Mouse (Mus musculus): Measurements from ENCODE around the gene Dmpk. TPM values are rescaled to one million over a fixed set of nuclear protein-coding genes. Genes with fewer than 3 reads are reported as not detected.

Gene Dmpk
- polyA plus RNA-seq, 1 experiment from 2014 or later: 13.9 TPM

GRCm38 (mm10) chr7:19088813-19089212, 5.2 kb downstream of the Dmpk start:
- Histone ChIP-seq H3K27ac (ENCODE audit: low read depth, low read length) (no peak overlapping the region), H3K4me2 (no peak overlapping the region), H3K9ac (ENCODE audit: low read depth, low read length) (no peak overlapping the region), H3K4me3 (ENCODE audit: low read depth, low read length) (no peak overlapping the region), H3K4me1 (replicated peaks; ENCODE audit: control insufficient read depth, insufficient read depth, low read length) (peaks cover 39% of the 10 kb centered on the region), H3K27me3 (replicated peaks; ENCODE audit: control insufficient read depth, insufficient read depth, low read length) (peaks cover 49% of the 10 kb centered on the region), H3K9me3 (ENCODE audit: control insufficient read depth, low read length) (no peaks in the 10 kb centered on the region), H3K36me3 (ENCODE audit: control insufficient read depth, insufficient read depth, low read length) (peaks cover 8% of the 10 kb centered on the region; the same call in 1 of the 2 replicates)
- 31% methylated on average over 10 of the region's 10 CpGs for WGBS
- peak; percentile 69 for DNase-seq (ENCODE audit: low spot score)
- no peak for ATAC-seq (replicated peaks; ENCODE audit: low FRiP score)

- DNase-seq (ENCODE audit: low spot score) (no peak), ATAC-seq (replicated peaks; ENCODE audit: low FRiP score) (no peak)
- Histone ChIP-seq H3K4me2 (peak overlapping the region; percentile 95), H3K9ac (ENCODE audit: low read depth, low read length) (no peak overlapping the region), H3K27me3 (replicated peaks; ENCODE audit: control insufficient read depth, insufficient read depth, low read length) (peaks cover 63% of the 10 kb centered on the region), H3K36me3 (ENCODE audit: control insufficient read depth, insufficient read depth, low read length) (peaks cover 10% of the 10 kb centered on the region; the same call in 1 of the 2 replicates), H3K9me3 (ENCODE audit: control insufficient read depth, low read length) (no peaks in the 10 kb centered on the region), H3K4me1 (replicated peaks; ENCODE audit: control insufficient read depth, insufficient read depth, low read length) (peaks cover 32% of the 10 kb centered on the region), H3K27ac (ENCODE audit: low read depth, low read length) (no peak overlapping the region), H3K4me3 (ENCODE audit: low read depth, low read length) (peak overlapping the region; percentile 66)
- 28% methylated on average over 17 of the region's 17 CpGs for WGBS
Observed at GRCm38 (mm10) chr7:19091913-19092312, 8.3 kb downstream of the Dmpk start.

GRCm38 (mm10) chr7:19092381-19093173, 8.9 kb downstream of the Dmpk start:
- WGBS: 7% methylated on average over 38 of the region's 38 CpGs

GRCm38 (mm10) chr7:19093174-19093521, 9.5 kb downstream of the Dmpk start:
- peaks cover 38% of the 10 kb centered on the region for H3K4me1 ChIP-seq (replicated peaks; ENCODE audit: control insufficient read depth, insufficient read depth, low read length)
- H3K27me3 ChIP-seq (replicated peaks; ENCODE audit: control insufficient read depth, insufficient read depth, low read length): peaks cover 65% of the 10 kb centered on the region

More at GRCm38 (mm10) chr7:19092381-19093173, 8.9 kb downstream of the Dmpk start:
- peak overlapping the region; percentile 63 for H3K9ac ChIP-seq (ENCODE audit: low read depth, low read length)
- no peaks in the 10 kb centered on the region for H3K9me3 ChIP-seq (ENCODE audit: control insufficient read depth, low read length)
- peak overlapping the region; percentile 66 for H3K4me3 ChIP-seq (ENCODE audit: low read depth, low read length)
- H3K36me3 ChIP-seq (ENCODE audit: control insufficient read depth, insufficient read depth, low read length): peaks cover 8% of the 10 kb centered on the region; the same call in 1 of the 2 replicates
- H3K4me2 ChIP-seq: peak overlapping the region; percentile 95
- peaks cover 63% of the 10 kb centered on the region for H3K27me3 ChIP-seq (replicated peaks; ENCODE audit: control insufficient read depth, insufficient read depth, low read length)
- DNase-seq (ENCODE audit: low spot score): peak; percentile 72
- peaks cover 38% of the 10 kb centered on the region for H3K4me1 ChIP-seq (replicated peaks; ENCODE audit: control insufficient read depth, insufficient read depth, low read length)
- peak overlapping the region; percentile 60; the same call in 1 of the 2 replicates for H3K27ac ChIP-seq (ENCODE audit: low read depth, low read length)
- ATAC-seq (replicated peaks; ENCODE audit: low FRiP score): peak; percentile 37

GRCm38 (mm10) chr7:19093537-19094385, 10.1 kb downstream of the Dmpk start:
- peaks cover 35% of the 10 kb centered on the region for H3K4me1 ChIP-seq (replicated peaks; ENCODE audit: control insufficient read depth, insufficient read depth, low read length)
- H3K4me3 ChIP-seq (ENCODE audit: low read depth, low read length): peak overlapping the region; percentile 66
- H3K27me3 ChIP-seq (replicated peaks; ENCODE audit: control insufficient read depth, insufficient read depth, low read length): peaks cover 67% of the 10 kb centered on the region
- H3K36me3 ChIP-seq (ENCODE audit: control insufficient read depth, insufficient read depth, low read length): peaks cover 8% of the 10 kb centered on the region; the same call in 1 of the 2 replicates
- H3K4me2 ChIP-seq: peak overlapping the region; percentile 95
- peak overlapping the region; percentile 83 for H3K27ac ChIP-seq (ENCODE audit: low read depth, low read length)
- ATAC-seq (replicated peaks; ENCODE audit: low FRiP score) (peak; percentile 84), DNase-seq (ENCODE audit: low spot score) (peak; percentile 95)
- H3K9ac ChIP-seq (ENCODE audit: low read depth, low read length): peak overlapping the region; percentile 76
- WGBS: under 1% methylated on average over 45 of the region's 45 CpGs
- H3K9me3 ChIP-seq (ENCODE audit: control insufficient read depth, low read length): no peaks in the 10 kb centered on the region

More at GRCm38 (mm10) chr7:19093174-19093521, 9.5 kb downstream of the Dmpk start:
- H3K36me3 ChIP-seq (ENCODE audit: control insufficient read depth, insufficient read depth, low read length): peaks cover 8% of the 10 kb centered on the region; the same call in 1 of the 2 replicates
- DNase-seq (ENCODE audit: low spot score): peak; percentile 86
- H3K4me3 ChIP-seq (ENCODE audit: low read depth, low read length): peak overlapping the region; percentile 66
- peak overlapping the region; percentile 60; the same call in 1 of the 2 replicates for H3K27ac ChIP-seq (ENCODE audit: low read depth, low read length)
- peak; percentile 73 for ATAC-seq (replicated peaks; ENCODE audit: low FRiP score)
- H3K9ac ChIP-seq (ENCODE audit: low read depth, low read length): peak overlapping the region; percentile 63
- peak overlapping the region; percentile 95 for H3K4me2 ChIP-seq
- 2% methylated on average over 15 of the region's 15 CpGs for WGBS
- no peaks in the 10 kb centered on the region for H3K9me3 ChIP-seq (ENCODE audit: control insufficient read depth, low read length)

GRCm38 (mm10) chr7:19094471-19094825, 10.8 kb downstream of the Dmpk start, which contains the start of gene Six5:
Gene Six5, plus strand, starts transcription at chr7:19094594.
- WGBS: 1% methylated on average over 29 of the region's 36 CpGs
- DNase-seq (ENCODE audit: low spot score): no peak
- Histone ChIP-seq H3K9ac (ENCODE audit: low read depth, low read length) (peak within 1 kb of the TSS; percentile 76), H3K4me2 (peak within 1 kb of the TSS; percentile 95), H3K4me1 (replicated peaks; ENCODE audit: control insufficient read depth, insufficient read depth, low read length) (peaks cover 35% of the 10 kb centered on the region), H3K27me3 (replicated peaks; ENCODE audit: control insufficient read depth, insufficient read depth, low read length) (peaks cover 72% of the 10 kb centered on the region), H3K27ac (ENCODE audit: low read depth, low read length) (peak within 1 kb of the TSS; percentile 83), H3K4me3 (ENCODE audit: low read depth, low read length) (peak within 1 kb of the TSS; percentile 66), H3K9me3 (ENCODE audit: control insufficient read depth, low read length) (no peaks in the 10 kb centered on the region), H3K36me3 (ENCODE audit: control insufficient read depth, insufficient read depth, low read length) (peaks cover 8% of the 10 kb centered on the region; the same call in 1 of the 2 replicates)
- ATAC-seq (replicated peaks; ENCODE audit: low FRiP score): no peak

GRCm38 (mm10) chr7:19094826-19095750, 11.4 kb downstream of the Dmpk start:
- peak overlapping the region; percentile 66 for H3K4me3 ChIP-seq (ENCODE audit: low read depth, low read length)
- peak overlapping the region; percentile 95 for H3K4me2 ChIP-seq
- H3K9ac ChIP-seq (ENCODE audit: low read depth, low read length): peak overlapping the region; percentile 76
- no peaks in the 10 kb centered on the region for H3K9me3 ChIP-seq (ENCODE audit: control insufficient read depth, low read length)
- peaks cover 8% of the 10 kb centered on the region; the same call in 1 of the 2 replicates for H3K36me3 ChIP-seq (ENCODE audit: control insufficient read depth, insufficient read depth, low read length)
- DNase-seq (ENCODE audit: low spot score) (no peak), ATAC-seq (replicated peaks; ENCODE audit: low FRiP score) (no peak)
- H3K27me3 ChIP-seq (replicated peaks; ENCODE audit: control insufficient read depth, insufficient read depth, low read length): peaks cover 70% of the 10 kb centered on the region
- H3K4me1 ChIP-seq (replicated peaks; ENCODE audit: control insufficient read depth, insufficient read depth, low read length): peaks cover 35% of the 10 kb centered on the region
- under 1% methylated on average over 86 of the region's 87 CpGs for WGBS
- peak overlapping the region; percentile 83 for H3K27ac ChIP-seq (ENCODE audit: low read depth, low read length)

Data from liver, embryonic 11.5 days (tissue).